Mouse (Mus musculus): ENCODE measurements around the gene Vwa1. TPM values are rescaled to one million over a fixed set of nuclear protein-coding genes. Genes with fewer than 3 reads are reported as not detected.
A peak's percentile ranks its signal among the peaks of the same experiment; 100 is the strongest.

The Vwa1 gene
- polyA plus RNA-seq (2012; rRNA removed), result 21.8 and 27.2 TPM in 2 replicates

GRCm38 (mm10) chr4:155774280-155774754, at the start of gene Vwa1:
TSS of gene Vwa1 (minus strand) at chr4:155774698.
- peak within 1 kb of the TSS; percentile 42; the same call in 1 of the 2 replicates for H3K27ac ChIP-seq (ENCODE audit: insufficient read depth, low read depth, low read length)
- peak; percentile 95 for DNase-seq
- TF ChIP-seq POLR2A (IDR thresholded peaks at IDR 0.05; ENCODE audit: low read depth, low read length) (peak; percentile 91), CTCF (conservative IDR thresholded peaks at IDR 0.05; ENCODE audit: insufficient read depth, insufficient read length, low read depth, low read length) (no peak)
- H3K4me1 ChIP-seq (ENCODE audit: control insufficient read depth, insufficient read depth, low read length), result peaks cover 42% of the 10 kb centered on the region
- no peaks in the 10 kb centered on the region for H3K36me3 ChIP-seq (ENCODE audit: control insufficient read depth, insufficient read depth, low read length)
- WGBS, result under 1% methylated on average over 35 of the region's 35 CpGs
- H3K27me3 ChIP-seq (replicated peaks; ENCODE audit: control insufficient read depth, insufficient read depth, low read length), result no peaks in the 10 kb centered on the region
- H3K4me3 ChIP-seq (ENCODE audit: insufficient read depth, low read depth, low read length), result peak within 1 kb of the TSS; percentile 69

DNA sequence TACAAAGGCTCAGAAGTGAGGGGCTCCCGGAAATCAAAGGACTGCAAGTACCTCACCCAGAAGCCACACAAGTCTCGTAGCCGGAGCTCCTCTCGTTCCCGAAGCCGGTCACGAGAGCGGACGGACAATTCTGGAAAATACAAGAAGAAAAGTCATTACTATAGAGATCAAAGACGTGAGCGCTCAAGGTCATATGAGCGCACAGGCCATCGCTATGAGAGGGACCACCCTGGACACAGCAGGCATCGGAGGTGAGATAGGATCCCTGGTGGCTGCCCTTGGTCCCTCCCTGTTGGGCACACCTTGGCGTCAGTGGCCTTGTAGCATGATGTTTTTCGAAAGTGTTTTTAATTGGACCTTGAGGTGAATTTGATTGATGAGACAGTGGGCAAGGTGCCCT, 48.9 kb upstream of the Vwa1 start:
- Histone ChIP-seq H3K4me3 (ENCODE audit: insufficient read depth, low read depth, low read length) (no peak overlapping the region), H3K27me3 (replicated peaks; ENCODE audit: control insufficient read depth, insufficient read depth, low read length) (no peaks in the 10 kb centered on the region), H3K4me1 (ENCODE audit: control insufficient read depth, insufficient read depth, low read length) (no peaks in the 10 kb centered on the region), H3K27ac (ENCODE audit: insufficient read depth, low read depth, low read length) (no peak overlapping the region), H3K36me3 (ENCODE audit: control insufficient read depth, insufficient read depth, low read length) (peaks cover 28% of the 10 kb centered on the region)
- TF ChIP-seq POLR2A (IDR thresholded peaks at IDR 0.05; ENCODE audit: low read depth, low read length) (no peak), CTCF (conservative IDR thresholded peaks at IDR 0.05; ENCODE audit: insufficient read depth, insufficient read length, low read depth, low read length) (no peak)
- WGBS, result 92% methylated on average over 16 of the region's 16 CpGs
- no peak for DNase-seq

GRCm38 (mm10) chr4:155821025-155821424, 46.5 kb upstream of the Vwa1 start:
- Histone ChIP-seq H3K27ac (ENCODE audit: insufficient read depth, low read depth, low read length) (no peak overlapping the region), H3K36me3 (ENCODE audit: control insufficient read depth, insufficient read depth, low read length) (peaks cover 40% of the 10 kb centered on the region), H3K4me1 (ENCODE audit: control insufficient read depth, insufficient read depth, low read length) (peaks cover 3% of the 10 kb centered on the region; the same call in 1 of the 2 replicates), H3K27me3 (replicated peaks; ENCODE audit: control insufficient read depth, insufficient read depth, low read length) (no peaks in the 10 kb centered on the region), H3K4me3 (ENCODE audit: insufficient read depth, low read depth, low read length) (no peak overlapping the region)
- no peak for DNase-seq
- WGBS, result 68% methylated on average over 7 of the region's 7 CpGs
- 0 out of 2 replicates have a peak, but pooled peaks have one; percentile 15 for TF ChIP-seq CTCF (conservative IDR thresholded peaks at IDR 0.05; ENCODE audit: insufficient read depth, insufficient read length, low read depth, low read length)
- no peak for TF ChIP-seq POLR2A (IDR thresholded peaks at IDR 0.05; ENCODE audit: low read depth, low read length)

- Histone ChIP-seq H3K4me3 (ENCODE audit: insufficient read depth, low read depth, low read length) (no peak overlapping the region), H3K27ac (ENCODE audit: insufficient read depth, low read depth, low read length) (no peak overlapping the region), H3K36me3 (ENCODE audit: control insufficient read depth, insufficient read depth, low read length) (peaks cover 37% of the 10 kb centered on the region), H3K4me1 (ENCODE audit: control insufficient read depth, insufficient read depth, low read length) (peaks cover 14% of the 10 kb centered on the region), H3K27me3 (replicated peaks; ENCODE audit: control insufficient read depth, insufficient read depth, low read length) (no peaks in the 10 kb centered on the region)
- DNase-seq, result peak; percentile 53
- TF ChIP-seq CTCF (conservative IDR thresholded peaks at IDR 0.05; ENCODE audit: insufficient read depth, insufficient read length, low read depth, low read length), result no peak
- no peak for TF ChIP-seq POLR2A (IDR thresholded peaks at IDR 0.05; ENCODE audit: low read depth, low read length)
- WGBS, result 49% methylated on average over 4 of the region's 4 CpGs
Measured at GRCm38 (mm10) chr4:155817533-155817932, 43.0 kb upstream of the Vwa1 start.

GRCm38 (mm10) chr4:155812665-155813181, 38.2 kb upstream of the Vwa1 start:
- Histone ChIP-seq H3K27me3 (replicated peaks; ENCODE audit: control insufficient read depth, insufficient read depth, low read length) (no peaks in the 10 kb centered on the region), H3K36me3 (ENCODE audit: control insufficient read depth, insufficient read depth, low read length) (peaks cover 16% of the 10 kb centered on the region), H3K4me3 (ENCODE audit: insufficient read depth, low read depth, low read length) (peak overlapping the region; percentile 88), H3K27ac (ENCODE audit: insufficient read depth, low read depth, low read length) (peak overlapping the region; percentile 80), H3K4me1 (ENCODE audit: control insufficient read depth, insufficient read depth, low read length) (peaks cover 14% of the 10 kb centered on the region)
- peak; percentile 23 for DNase-seq
- WGBS, result under 1% methylated on average over 49 of the region's 49 CpGs
- TF ChIP-seq CTCF (conservative IDR thresholded peaks at IDR 0.05; ENCODE audit: insufficient read depth, insufficient read length, low read depth, low read length) (no peak), POLR2A (IDR thresholded peaks at IDR 0.05; ENCODE audit: low read depth, low read length) (no peak)

GRCm38 (mm10) chr4:155811929-155812664, 37.6 kb upstream of the Vwa1 start, which contains the start of gene Ccnl2:
TSS of gene Ccnl2 (plus strand) at chr4:155812489.
- DNase-seq, result peak; percentile 97
- peaks cover 11% of the 10 kb centered on the region for H3K4me1 ChIP-seq (ENCODE audit: control insufficient read depth, insufficient read depth, low read length)
- peak within 1 kb of the TSS; percentile 96 for H3K27ac ChIP-seq (ENCODE audit: insufficient read depth, low read depth, low read length)
- H3K27me3 ChIP-seq (replicated peaks; ENCODE audit: control insufficient read depth, insufficient read depth, low read length), result no peaks in the 10 kb centered on the region
- H3K4me3 ChIP-seq (ENCODE audit: insufficient read depth, low read depth, low read length), result peak within 1 kb of the TSS; percentile 88
- WGBS, result under 1% methylated on average over 51 of the region's 60 CpGs
- H3K36me3 ChIP-seq (ENCODE audit: control insufficient read depth, insufficient read depth, low read length), result peaks cover 12% of the 10 kb centered on the region
- TF ChIP-seq CTCF (conservative IDR thresholded peaks at IDR 0.05; ENCODE audit: insufficient read depth, insufficient read length, low read depth, low read length) (no peak), POLR2A (IDR thresholded peaks at IDR 0.05; ENCODE audit: low read depth, low read length) (peak; percentile 42)

GRCm38 (mm10) chr4:155807841-155808240, 33.3 kb upstream of the Vwa1 start:
- Histone ChIP-seq H3K4me1 (ENCODE audit: control insufficient read depth, insufficient read depth, low read length) (peaks cover 9% of the 10 kb centered on the region; the same call in 1 of the 2 replicates), H3K36me3 (ENCODE audit: control insufficient read depth, insufficient read depth, low read length) (peaks cover 3% of the 10 kb centered on the region; the same call in 1 of the 2 replicates), H3K27ac (ENCODE audit: insufficient read depth, low read depth, low read length) (no peak overlapping the region), H3K27me3 (replicated peaks; ENCODE audit: control insufficient read depth, insufficient read depth, low read length) (no peaks in the 10 kb centered on the region), H3K4me3 (ENCODE audit: insufficient read depth, low read depth, low read length) (no peak overlapping the region)
- WGBS, result 64% methylated on average over 3 of the region's 3 CpGs
- TF ChIP-seq CTCF (conservative IDR thresholded peaks at IDR 0.05; ENCODE audit: insufficient read depth, insufficient read length, low read depth, low read length), result no peak
- peak; percentile 56 for DNase-seq
